In genomic region chr11:64023380-64023981, GRCm38 (mm10) we compare ENCODE assay signal across 17 mouse cellular contexts. TPM values are rescaled to one million over a fixed set of nuclear protein-coding genes. Genes with fewer than 3 reads are reported as not detected.
DNase-seq lines count a peak whose midpoint lies in the region; ATAC-seq and TF ChIP-seq lines count a peak whose summit lies in the region.
"Had no signal": no experiment of that assay in that cellular context is flagged by ENCODE, and none has a peak within 500 bp of the region (broad histone marks: within the 10 kb centered on the region; RNA-seq: fewer than 3 reads in every experiment).

No protein-coding gene starts in this region.

- no peaks in the 10 kb centered on the region for H3K9me3 ChIP-seq in kidney, postnatal 0 days (replicated peaks; ENCODE audit: low read length)
- H3K9me3 ChIP-seq in embryonic facial prominence, embryonic 11.5 days (replicated peaks; ENCODE audit: control insufficient read depth, low read length) = no peaks in the 10 kb centered on the region
- no peaks in the 10 kb centered on the region for H3K9me3 ChIP-seq in hindbrain, embryonic 15.5 days
- H3K9me3 ChIP-seq in neural tube, embryonic 12.5 days = no peaks in the 10 kb centered on the region

- 26% methylated on average over 15 of the region's 15 CpGs for WGBS in kidney, postnatal 0 days
- 53% methylated on average over 15 of the region's 15 CpGs for WGBS in embryonic facial prominence, embryonic 11.5 days
- 24% methylated on average over 15 of the region's 15 CpGs for WGBS in hindbrain, embryonic 15.5 days
- 15% methylated on average over 15 of the region's 15 CpGs for WGBS in neural tube, embryonic 12.5 days

- H3K4me3 ChIP-seq in kidney, postnatal 0 days (replicated peaks; ENCODE audit: low read depth, low read length) = no peak overlapping the region
- no peak overlapping the region for H3K4me3 ChIP-seq in embryonic facial prominence, embryonic 11.5 days (ENCODE audit: low read depth, low read length)
- no peak overlapping the region for H3K4me3 ChIP-seq in hindbrain, embryonic 15.5 days
- no peak overlapping the region for H3K4me3 ChIP-seq in neural tube, embryonic 12.5 days
- H3K4me3 ChIP-seq: layer of hippocampus, adult 2 months had no signal

- H3K4me1 ChIP-seq in kidney, postnatal 0 days (replicated peaks; ENCODE audit: insufficient read depth, low read length) = peaks cover 7% of the 10 kb centered on the region
- 0 out of 2 replicates have a peak, but pooled peaks cover 3% of the 10 kb centered on the region for H3K4me1 ChIP-seq in embryonic facial prominence, embryonic 11.5 days (ENCODE audit: control insufficient read depth, insufficient read depth, low read length)
- peaks cover 24% of the 10 kb centered on the region for H3K4me1 ChIP-seq in hindbrain, embryonic 15.5 days (replicated peaks)
- H3K4me1 ChIP-seq in neural tube, embryonic 12.5 days = peaks cover 30% of the 10 kb centered on the region

- H3K27ac ChIP-seq in kidney, postnatal 0 days = no peak overlapping the region
- H3K27ac ChIP-seq in embryonic facial prominence, embryonic 11.5 days (replicated peaks; ENCODE audit: low read depth, low read length) = no peak overlapping the region
- H3K27ac ChIP-seq in hindbrain, embryonic 15.5 days (replicated peaks) = peak overlapping the region; percentile 19; the same call in 1 of the 2 replicates
- H3K27ac ChIP-seq in neural tube, embryonic 12.5 days = no peak overlapping the region
- H3K27ac ChIP-seq: layer of hippocampus, adult 2 months had no signal

- no peak overlapping the region for H3K4me2 ChIP-seq in kidney, postnatal 0 days (ENCODE audit: low read length)
- H3K4me2 ChIP-seq in embryonic facial prominence, embryonic 11.5 days (ENCODE audit: low read depth, low read length) = no peak overlapping the region
- peak overlapping the region; percentile 8; the same call in 1 of the 2 replicates for H3K4me2 ChIP-seq in hindbrain, embryonic 15.5 days
- H3K4me2 ChIP-seq in neural tube, embryonic 12.5 days (replicated peaks) = peak overlapping the region; percentile 40

- ATAC-seq in kidney, postnatal 0 days (replicated peaks; ENCODE audit: low FRiP score, low read depth) = no peak
- no peak for ATAC-seq in embryonic facial prominence, embryonic 11.5 days (replicated peaks; ENCODE audit: insufficient number of reproducible peaks, low FRiP score, low TSS enrichment, low read depth)
- ATAC-seq in hindbrain, embryonic 15.5 days (ENCODE audit: low FRiP score, low read depth) = peak; percentile 69; the same call in 1 of the 2 replicates
- ATAC-seq in neural tube, embryonic 12.5 days (ENCODE audit: low FRiP score, low read depth) = peak; percentile 69
- ATAC-seq: CD4-positive, CD25-positive, alpha-beta regulatory T cell, adult 4 months; Patski had no signal

- H3K27me3 ChIP-seq in kidney, postnatal 0 days (ENCODE audit: insufficient read depth, low read length) = no peaks in the 10 kb centered on the region
- H3K27me3 ChIP-seq in embryonic facial prominence, embryonic 11.5 days (ENCODE audit: control insufficient read depth, insufficient read depth, low read length) = no peaks in the 10 kb centered on the region
- no peaks in the 10 kb centered on the region for H3K27me3 ChIP-seq in hindbrain, embryonic 15.5 days
- H3K27me3 ChIP-seq in neural tube, embryonic 12.5 days (replicated peaks) = no peaks in the 10 kb centered on the region
- H3K27me3 ChIP-seq: Patski had no signal

- H3K9ac ChIP-seq in kidney, postnatal 0 days (ENCODE audit: low read depth, low read length) = no peak overlapping the region
- no peak overlapping the region for H3K9ac ChIP-seq in embryonic facial prominence, embryonic 11.5 days (replicated peaks; ENCODE audit: low read length)
- no peak overlapping the region for H3K9ac ChIP-seq in hindbrain, embryonic 15.5 days
- H3K9ac ChIP-seq in neural tube, embryonic 12.5 days = no peak overlapping the region

- TF ChIP-seq CTCF in kidney, postnatal 0 days (IDR thresholded peaks at IDR 0.05; ENCODE audit: low read depth) = no peak

- no peaks in the 10 kb centered on the region for H3K36me3 ChIP-seq in kidney, postnatal 0 days (ENCODE audit: insufficient read depth, low read length)
- H3K36me3 ChIP-seq in embryonic facial prominence, embryonic 11.5 days (replicated peaks; ENCODE audit: control insufficient read depth, insufficient read depth, low read depth, low read length) = no peaks in the 10 kb centered on the region
- no peaks in the 10 kb centered on the region for H3K36me3 ChIP-seq in hindbrain, embryonic 15.5 days
- H3K36me3 ChIP-seq in neural tube, embryonic 12.5 days = no peaks in the 10 kb centered on the region

- peak; percentile 58 for DNase-seq in kidney, postnatal 0 days (ENCODE audit: low spot score)
- DNase-seq in kidney, postnatal 14 days = no peak
- DNase-seq in embryonic facial prominence, embryonic 11.5 days (ENCODE audit: low spot score) = peak; percentile 32
- DNase-seq in natural killer cell, adult 2 months (ENCODE audit: low spot score in 2 of 2) = no peak
- no peak for DNase-seq in cerebellum, adult 9-10 months
- DNase-seq in lung, adult 18-20 months = no peak
- DNase-seq: adrenal gland, postnatal 10 days; cerebellum, adult 18-20 months; gastrocnemius, postnatal 36 days; heart, postnatal 36 days; left cerebral cortex, postnatal 4 days; lung, postnatal 14 days had no signal

RNA-seq across cellular contexts. Expression of gene Cox10, which starts 55.8 kb away (rescaled TPM):
- polyA plus RNA-seq in kidney, postnatal 0 days (2015; fragmentation: Nextera tagmentation; extraction: Ambion mirVana) = 26.8 and 30.8 TPM in 2 replicates
- 28.8 and 30.1 TPM in 2 replicates for polyA plus RNA-seq in embryonic facial prominence, embryonic 11.5 days (2014; fragmentation: Nextera tagmentation; extraction: Ambion mirVana)
- polyA plus RNA-seq in hindbrain, embryonic 15.5 days (2015; fragmentation: Nextera tagmentation; extraction: Ambion mirVana) = 23.3 and 25.4 TPM in 2 replicates
- 21.9 and 22.8 TPM in 2 replicates for polyA plus RNA-seq in neural tube, embryonic 12.5 days (2016; fragmentation: Nextera tagmentation; extraction: Ambion mirVana)

Comparison
In these comparisons a context has a peak if more than half of its experiments do, and no peak if none do; other contexts are left out.
1. DNase-seq: peak in kidney, postnatal 0 days (single experiment) and embryonic facial prominence, embryonic 11.5 days (single experiment); none in kidney, postnatal 14 days (single experiment), natural killer cell, adult 2 months (0 of 2), cerebellum, adult 9-10 months (single experiment) and lung, adult 18-20 months (0 of 2).
2. ATAC-seq: peak in hindbrain, embryonic 15.5 days (single experiment) and neural tube, embryonic 12.5 days (single experiment); none in kidney, postnatal 0 days (single experiment) and embryonic facial prominence, embryonic 11.5 days (single experiment).
3. H3K4me2 ChIP-seq: peak in hindbrain, embryonic 15.5 days (single experiment) and neural tube, embryonic 12.5 days (single experiment); none in kidney, postnatal 0 days (single experiment) and embryonic facial prominence, embryonic 11.5 days (single experiment).